Mouse (Mus musculus) c-Kit-negative CD71-positive TER-119-positive erythroid progenitor cells, embryonic 14.5 days (primary cell): Measurements from ENCODE around the gene Ddx27.
A peak's percentile ranks its signal among the peaks of the same experiment; 100 is the strongest.

ENCODE experiments used
- DNase-seq: peaks from one replicate; pipeline ENCODE4 v3.0.0-alpha.2; 2013; ENCODE audit warnings: low read depth, low spot score

The Ddx27 gene

DNA sequence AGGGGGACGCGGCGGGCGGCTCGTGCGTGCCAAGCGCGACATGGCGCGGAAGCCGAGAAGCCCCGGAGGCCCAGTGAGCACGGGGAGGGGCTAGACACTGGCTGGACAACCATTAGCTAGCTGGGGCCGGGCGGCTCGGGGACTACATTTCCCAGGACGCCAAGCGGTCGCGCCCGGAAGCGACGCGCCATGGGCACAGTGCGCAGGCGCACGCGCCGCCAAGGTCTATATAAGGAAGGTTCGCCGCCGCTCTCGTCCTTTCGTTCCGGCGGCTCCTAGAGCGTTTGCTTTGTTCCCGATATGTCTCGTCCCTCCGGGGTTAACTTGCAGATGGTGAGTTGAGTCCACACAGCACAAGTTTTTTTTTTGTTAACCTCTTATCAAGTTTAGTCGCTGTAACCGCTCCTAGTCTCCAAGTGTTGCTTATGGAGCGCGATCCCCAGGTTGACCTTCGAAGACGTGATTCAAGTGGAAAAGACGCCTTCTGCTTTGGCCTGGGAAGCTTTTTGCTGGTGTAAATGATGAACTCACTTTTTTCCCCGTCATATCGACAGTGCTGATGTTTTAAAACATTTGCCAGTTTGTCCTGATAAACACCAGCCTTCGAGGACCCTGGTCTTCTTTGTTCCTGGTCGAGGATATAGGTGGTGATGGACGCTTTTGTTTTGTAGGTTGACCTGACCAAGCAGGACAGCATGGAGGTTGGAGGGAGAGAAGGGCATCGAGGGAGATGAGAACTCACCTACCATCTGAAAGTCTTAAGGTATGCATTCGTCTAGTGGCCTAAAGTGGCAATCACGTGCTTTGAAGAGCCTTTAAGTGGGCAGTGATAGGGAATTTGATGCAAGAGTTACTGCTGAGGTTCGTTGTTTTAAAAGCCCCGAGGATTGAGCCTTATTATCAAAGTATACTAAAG lies 48.2 kb downstream of the Ddx27 start, which contains the start of gene Znfx1:
TSS of gene Znfx1 (minus strand) at position 51 of the 916 bp plus-strand sequence.
- peak; percentile 92 for DNase-seq

DNA sequence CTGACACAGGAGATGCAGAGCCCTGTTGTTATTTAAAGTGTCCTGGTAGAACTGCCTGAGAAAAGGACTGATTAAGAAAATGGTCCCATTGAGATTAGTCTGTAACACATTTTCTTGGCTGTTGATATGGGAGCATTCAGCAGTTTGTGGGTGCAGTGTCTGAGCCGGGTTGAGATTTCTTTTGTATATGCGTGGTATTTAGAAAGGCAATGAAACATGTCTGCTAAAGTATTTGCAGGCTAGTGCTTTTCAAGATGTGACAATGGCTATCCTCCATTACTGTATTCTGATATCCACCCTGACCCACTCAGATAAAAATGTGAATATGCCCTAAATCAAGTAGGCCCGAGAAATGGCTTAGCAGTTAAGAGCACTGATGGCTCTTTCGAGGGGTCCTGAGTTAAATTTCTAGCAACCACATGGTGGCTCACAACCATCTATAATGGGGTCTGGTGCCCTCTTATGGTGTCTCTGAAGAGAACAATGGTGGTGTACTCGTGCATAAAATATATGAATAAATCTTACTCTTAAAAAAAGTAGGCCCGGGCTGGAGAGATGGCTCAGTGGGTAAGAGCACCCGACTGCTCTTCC lies 49.0 kb downstream of the Ddx27 start:
- DNase-seq: no peak

DNA sequence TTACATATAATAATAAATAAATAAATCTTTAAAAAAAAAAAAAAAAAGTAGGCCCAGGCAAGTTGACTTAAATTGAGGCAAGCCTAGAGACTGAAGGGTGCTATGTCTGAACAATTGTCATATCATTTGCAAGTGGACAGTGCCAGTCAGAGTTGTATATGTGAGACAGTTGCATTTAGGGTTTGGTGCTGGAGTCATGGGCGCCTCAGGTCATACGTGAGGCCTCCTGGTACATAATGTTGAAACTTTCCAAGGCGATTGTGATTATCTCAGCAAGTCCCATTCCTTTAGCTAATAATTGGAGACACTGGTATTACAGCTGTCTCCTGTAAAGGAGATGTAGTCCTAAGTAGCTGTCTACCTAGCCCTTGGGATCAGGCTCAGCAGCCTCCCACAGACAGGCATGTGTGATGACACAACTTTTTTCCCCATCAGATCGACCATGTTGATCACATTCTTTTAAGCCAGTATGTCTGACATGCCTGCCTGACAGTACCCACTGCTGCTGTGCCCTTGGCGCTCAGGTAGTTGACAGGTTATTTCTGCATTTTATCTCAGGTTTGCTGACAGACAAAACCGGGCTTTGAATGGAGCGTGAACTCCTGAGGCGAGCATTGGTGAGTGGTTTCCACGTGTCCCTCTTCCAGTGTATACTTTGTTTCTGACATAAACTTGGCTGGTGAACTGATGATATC lies 49.8 kb downstream of the Ddx27 start:
- no peak for DNase-seq

DNA sequence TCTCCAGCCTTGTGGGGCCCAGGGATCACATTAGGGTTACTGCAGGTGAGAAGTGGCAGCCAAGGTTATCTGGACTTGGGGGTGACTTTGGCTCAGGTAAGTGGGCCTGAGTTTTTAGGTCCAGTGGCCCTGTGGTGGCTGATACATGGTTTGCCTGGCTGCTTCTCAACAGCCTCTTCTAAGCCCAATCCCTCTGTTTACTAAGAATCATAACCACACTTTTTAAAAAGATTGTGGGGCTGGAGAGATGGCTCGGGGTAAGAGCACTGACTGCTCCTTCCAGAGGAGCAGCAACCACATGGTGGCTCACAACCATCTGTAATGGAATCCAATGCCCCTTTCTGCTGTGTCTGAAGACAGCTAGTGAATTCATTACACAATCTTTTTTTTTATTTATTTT lies 51.0 kb downstream of the Ddx27 start:
- no peak for DNase-seq

DNA sequence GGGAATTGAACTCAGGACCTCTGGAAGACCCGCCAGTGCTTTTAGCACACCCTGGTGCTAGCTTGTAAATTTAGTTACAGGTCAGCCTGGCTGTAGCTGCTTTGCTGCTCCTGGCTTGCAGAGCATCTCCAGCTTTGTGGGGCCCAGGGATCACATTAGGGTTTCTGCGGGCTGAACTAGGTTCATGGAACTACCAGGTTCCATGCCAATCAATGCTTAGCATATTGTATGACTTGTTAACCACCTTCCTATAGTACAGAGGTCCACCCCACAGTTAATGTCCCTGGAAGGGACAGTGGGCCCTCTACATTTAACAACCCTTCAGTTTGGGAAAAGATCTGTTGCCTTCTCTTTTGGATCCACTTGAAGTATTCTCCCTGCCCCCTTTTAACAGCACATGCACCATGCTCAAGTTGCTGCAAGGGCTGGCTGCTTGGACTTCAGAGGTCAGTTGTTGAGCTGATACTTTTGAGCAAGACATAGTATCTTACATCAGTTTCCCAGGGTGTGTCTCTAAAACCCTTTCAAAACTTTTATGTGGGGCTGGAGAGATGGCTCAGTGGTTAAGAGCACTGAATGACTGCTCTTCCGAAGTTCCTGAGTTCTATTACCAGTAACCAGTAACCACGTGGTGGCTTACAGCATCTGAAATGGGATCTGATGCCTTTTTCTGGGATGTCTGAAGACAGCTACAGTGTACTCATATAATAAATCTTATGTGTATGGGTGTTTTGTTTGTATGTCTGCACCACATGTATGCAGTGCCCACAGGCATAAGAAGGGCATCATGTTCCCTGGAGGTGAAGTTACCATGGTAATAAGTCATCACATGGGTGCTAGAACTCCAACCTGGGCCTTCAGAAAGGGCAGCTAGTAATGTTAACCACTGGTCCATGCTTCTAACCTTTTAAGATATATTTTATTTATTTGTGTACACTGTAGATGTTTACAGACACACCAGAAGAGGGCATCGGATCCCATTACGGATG lies 51.8 kb downstream of the Ddx27 start:
- no peak for DNase-seq

DNA sequence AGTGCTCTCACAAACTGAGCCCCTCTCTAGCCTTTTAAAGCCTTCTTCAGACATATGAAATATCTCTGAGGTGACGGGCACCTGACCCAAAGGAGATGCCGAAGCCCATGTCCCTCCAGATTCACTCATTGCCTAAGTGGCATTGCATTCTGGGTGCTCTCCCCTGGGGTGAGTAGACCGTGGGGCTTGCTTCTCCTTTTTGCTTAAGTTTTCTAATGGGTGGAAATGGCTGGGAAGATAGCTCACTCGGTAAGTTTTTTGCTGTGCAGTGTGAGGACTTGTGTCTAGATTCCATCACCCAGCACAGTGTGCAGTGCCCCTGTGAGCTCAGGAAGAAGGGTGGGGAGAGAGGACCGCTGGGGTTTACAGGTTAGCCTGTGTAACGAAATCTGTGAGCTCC lies 52.6 kb downstream of the Ddx27 start:
- no peak for DNase-seq

DNA sequence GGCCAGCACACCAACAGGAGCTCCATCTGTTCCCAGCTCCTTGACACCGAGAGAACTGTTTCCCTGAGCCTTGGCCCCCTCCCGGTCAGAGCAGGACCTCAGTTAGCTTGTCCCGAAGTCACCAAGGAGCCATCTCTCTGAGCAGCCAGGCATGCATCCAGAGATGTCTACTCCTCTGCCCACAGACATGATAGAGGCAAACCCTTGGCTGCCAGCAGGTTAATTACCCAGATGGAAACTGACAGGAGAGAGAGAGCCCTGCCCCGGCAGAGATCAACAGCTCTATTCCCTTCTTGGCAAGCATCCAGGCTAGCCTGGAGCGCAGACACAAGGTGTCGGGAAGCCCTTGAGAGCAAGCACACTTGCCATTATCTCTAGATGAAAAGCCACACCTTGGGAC lies 55.3 kb downstream of the Ddx27 start:
- no peak for DNase-seq

DNA sequence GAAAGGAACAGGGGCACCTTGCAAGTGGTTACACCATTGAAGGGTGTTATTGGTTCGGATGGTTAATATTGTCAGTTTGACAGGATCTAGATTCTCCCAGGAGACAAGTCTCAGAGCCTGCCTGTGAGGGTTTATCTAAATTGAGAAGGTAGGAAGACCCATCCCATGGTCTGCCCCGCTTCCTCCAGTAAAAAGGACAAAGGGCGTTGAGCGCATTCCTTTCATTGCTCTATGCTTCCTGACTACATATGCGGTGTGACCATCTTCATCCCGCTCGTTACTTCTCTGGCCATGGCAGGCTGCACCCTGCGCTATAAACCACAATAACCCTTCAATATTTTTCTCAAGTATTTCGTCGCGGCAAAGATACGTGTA lies 56.3 kb downstream of the Ddx27 start:
- no peak for DNase-seq

DNA sequence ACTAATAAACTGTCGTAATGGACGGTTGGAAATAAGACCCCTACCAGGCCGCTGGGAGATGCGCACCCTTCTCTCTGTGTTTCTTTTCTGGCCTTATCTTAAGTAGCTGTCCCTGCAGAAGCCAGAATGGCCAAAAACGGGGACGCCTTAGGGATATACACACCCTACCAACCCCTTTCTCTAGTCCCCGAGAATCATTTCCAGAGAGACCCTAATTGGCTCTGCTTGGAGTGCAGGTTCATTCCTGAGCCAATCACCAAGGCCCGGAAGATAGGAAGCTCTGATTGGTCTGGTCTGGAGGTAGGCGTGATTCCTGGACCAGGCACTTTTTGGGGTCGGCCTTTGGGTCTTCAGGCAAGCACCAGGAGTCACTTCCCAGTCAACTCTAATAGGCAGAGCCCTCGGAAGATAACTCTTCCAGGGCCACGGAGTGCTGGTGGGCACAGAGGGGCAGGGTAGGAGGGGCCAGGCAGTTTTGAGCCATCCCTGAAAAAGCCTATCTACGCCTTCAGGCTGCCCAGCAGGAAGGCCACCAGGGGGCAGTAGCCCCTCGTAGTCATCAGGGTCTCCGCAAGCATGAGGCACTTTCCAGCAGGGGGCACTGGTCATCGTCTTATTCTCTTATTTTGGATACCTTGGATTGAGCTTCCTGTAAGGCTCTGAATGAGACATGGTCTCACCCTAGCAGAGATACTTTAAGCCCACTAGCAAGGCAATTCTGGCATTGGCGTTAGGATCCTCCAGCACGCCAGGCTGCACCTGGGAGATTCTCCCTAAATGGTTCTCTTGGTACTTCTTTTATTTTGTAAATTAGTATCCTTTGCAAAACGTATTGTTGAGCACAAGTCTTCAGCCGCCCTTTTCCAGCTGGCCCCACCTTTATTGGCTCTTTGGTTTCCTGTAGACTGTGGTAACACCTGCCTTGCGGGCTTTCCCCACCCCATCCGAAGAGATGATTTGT lies 56.9 kb downstream of the Ddx27 start:
- peak; percentile 76 for DNase-seq

DNA sequence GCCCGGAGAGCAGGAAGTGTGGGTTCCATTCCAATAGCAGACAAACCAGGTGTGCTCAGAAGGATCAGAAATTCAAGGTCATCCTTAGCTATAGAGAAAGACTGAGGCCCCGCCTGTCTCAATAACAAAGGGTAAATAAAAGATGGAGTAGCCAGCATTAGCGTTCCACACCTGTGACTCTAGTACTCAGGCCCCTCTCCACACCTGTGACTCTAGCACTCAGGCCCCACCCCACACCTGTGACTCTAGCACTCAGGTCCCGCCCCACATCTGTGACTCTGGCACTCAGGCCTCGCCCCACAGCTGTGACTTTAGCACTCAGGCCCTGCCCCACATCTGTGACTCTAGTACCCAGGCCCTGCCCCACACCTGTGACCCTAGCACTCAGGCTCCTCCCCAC lies 59.6 kb downstream of the Ddx27 start:
- no peak for DNase-seq

DNA sequence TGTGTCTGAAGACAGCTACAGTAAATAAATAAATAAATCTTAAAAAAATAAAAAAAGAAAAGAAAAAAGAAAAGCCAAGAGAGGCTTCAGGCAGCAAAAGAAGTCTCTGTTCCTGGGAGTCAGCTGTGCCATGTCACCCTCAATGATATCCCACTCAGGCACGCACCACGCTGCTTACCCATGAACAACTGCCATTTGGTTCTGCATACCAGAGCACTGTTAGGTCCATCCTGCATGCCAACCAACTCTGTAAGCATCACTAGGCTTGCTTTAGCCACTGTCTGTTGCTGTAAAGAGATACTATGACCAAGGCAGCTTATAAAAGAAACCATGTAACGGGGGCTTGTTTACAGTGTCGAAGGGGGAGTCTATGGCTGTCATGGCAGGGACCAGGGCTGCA lies 61.4 kb downstream of the Ddx27 start:
- DNase-seq: no peak

DNA sequence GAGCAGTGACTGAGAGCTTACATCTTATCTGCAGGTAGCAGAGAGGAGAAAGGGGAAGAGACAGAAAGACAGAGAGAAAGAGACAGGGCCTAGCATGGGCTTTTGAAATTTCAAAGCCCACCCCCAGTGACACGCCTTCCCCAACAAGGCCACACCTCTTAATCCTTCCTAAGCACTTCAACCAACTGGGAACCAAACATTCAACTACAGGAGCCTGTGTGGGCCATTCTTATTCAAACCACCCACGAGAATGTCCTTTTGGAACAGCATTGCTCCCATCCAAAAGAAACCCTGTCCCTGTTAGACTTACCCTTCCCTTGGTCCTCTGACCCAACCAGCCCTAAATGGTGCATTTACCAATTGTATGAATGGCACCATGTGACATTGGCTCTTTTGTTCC lies 61.8 kb downstream of the Ddx27 start:
- no peak for DNase-seq

DNA sequence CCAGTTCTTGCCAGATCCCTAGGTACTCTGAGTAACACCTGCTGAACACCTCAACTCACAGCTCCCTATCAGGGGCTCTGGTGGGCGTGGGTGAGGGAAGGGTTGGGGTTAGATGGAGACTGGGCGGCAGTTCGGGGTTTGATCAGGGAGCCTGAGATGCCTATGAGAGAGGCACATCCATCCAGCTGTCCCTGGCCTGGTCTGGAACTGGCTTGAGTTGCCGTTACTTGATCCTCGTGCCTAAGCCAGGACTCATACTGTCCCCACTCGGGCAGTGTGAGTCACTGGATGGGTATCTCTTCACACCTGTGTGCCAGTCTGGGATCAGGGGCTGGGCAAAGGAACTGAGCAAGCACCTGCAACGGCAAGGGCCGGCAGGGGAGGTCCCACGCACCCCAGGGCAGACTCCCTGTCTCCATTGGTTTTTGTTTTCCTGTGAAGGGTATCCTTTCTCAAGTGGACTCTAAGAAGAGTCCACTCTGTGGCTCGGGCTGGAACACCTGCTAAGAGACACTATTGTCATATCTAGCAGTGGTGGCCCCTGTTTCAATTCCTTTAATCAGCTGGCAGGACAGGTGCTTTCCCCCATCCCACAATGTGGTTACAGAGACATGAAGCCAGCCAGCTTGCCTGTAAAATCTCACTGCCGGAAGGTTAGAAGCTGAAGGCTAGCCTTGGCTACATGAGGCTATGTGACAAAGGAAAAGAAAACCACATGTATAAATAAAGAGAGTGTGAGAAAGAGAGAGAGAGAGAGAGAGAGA lies 62.4 kb downstream of the Ddx27 start:
- DNase-seq: no peak

DNA sequence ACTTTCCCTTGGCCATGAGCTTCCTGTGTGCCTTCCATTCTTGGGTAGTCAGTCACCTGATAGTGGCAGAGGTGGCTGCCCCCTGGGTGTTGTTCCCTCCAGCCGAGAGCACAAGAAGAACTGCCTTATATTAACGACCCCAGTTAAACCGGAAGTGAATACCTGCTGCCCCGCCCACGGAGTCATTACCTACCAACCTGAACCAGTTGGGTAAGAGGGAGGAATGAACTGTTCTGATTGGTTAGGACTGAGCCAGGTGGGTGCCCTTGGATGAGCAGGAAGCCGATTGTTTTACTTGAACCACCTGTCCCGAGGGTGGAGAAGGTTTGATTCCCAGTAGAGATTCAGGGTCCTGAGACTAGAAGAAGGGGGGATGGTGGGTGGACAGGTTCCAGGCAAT lies 63.5 kb downstream of the Ddx27 start:
- DNase-seq: no peak

DNA sequence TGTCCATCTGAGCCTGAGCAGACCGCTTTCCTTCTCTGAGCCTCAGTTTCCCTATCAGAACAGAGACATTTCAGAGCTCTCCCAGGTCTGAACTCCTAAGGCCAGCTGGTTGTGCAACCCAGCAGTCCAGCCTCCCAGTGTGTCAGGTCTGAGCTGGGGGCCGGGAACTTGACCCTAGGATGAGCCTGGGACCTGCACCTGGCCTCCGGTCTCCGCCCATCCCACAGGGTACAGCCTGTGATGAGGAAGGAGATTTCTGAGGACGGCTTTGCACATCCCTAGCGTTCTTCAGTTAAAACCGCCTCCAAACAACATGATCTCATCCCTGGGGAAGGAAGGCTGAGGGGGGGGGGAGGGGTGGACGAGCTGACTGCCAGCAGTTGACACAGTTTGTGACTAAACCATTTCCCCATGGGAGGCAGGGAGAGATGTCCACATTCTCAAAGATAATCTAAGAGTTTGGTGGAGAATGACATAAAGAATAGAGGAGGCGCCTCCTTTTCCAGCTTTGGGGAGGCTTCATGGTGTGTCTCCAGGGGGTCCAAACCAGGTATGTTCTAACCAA lies 64.0 kb downstream of the Ddx27 start:
- DNase-seq: no peak

DNA sequence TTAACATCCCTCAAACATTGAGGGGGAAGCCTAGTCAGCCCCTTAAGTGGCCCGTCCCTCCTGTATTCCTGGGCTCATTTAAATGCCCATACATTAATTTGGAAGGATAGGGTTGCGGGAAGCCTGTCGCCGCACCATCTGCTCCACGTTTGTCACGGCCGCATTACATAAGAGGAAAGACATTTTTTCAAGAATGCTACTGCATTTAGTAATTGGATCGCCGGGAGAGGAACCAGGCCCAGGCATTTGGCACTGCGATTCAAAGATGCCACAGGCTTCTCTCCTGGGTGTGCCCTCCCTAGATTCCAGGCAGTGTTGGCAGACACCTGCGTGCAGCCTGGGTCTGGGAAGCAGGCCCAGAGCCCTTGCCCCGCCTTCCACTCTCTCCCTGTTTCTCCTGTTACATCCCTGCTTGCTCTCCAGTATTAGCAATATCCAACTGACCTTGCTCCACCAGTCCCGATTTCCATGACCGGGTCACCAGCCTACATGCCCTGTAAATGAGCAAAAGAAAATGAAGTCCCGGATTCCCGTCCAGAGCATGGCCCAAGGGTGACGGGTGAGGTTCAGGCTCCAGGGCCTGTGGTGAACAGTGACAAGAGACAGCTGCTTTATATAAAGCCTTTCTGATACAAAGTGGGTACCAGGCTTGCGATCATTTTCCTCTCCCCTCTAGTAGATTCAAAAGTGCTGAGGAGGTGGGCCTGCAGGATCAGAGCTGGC lies 64.7 kb downstream of the Ddx27 start:
- DNase-seq: no peak

DNA sequence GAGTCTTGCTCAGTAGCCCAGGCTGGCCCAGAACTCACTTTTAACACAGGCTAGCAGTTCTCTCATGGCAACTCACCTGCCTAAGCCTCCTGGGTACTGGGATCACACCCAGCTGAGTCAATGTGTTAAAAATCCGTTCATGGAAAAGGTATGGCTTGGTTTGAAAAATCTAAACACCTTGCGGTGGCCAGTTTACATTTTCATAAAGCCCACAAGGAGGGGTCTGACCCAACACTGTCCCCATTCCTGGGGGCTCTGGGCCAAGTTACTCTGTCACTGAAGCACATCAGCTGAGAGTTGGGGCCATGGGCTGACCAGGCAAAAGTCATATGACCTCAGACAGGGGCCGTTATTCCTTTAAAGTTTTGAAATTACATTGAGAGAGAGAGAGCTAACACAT lies 65.4 kb downstream of the Ddx27 start:
- DNase-seq: no peak

DNA sequence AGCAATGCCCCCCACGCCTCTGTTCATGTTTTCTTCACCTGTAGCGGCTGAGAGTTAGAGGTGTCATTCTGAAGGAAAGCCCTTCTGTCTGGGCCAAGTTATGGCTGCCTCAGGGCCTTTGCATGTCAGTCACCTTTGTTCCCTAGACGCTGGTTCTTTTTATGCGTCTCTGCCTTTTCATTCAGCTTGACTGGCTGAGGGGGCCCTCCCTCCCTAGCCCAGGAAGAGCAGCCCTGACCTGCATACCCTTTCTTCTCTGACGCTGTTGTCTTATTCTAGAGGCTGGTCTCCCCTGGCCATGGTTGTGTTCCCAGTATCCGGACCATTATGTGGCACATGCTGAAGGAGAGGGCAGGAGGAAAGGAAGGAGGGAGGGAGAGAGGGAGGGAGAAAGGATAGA lies 66.1 kb downstream of the Ddx27 start:
- no peak for DNase-seq

DNA sequence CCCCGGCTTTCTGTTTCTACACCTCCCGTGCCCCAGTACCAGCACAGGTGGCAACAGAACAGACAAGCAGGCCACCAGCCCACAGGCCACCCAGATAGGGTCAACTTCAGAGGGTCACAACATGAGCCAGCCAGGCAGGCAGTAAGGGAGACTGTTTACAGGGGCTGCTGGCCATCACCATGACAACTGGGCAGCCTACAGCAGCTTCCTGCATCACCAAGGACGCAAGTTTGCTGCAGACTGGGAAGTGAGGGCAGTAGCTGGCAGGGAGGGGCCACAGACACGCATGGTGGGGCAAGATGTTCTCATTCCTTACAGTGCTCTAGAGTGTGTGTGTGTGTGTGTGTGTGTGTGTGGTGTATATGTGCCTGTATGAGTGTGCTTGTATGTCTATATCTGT lies 66.6 kb downstream of the Ddx27 start:
- DNase-seq: no peak
